Mouse (Mus musculus): Measurements from ENCODE around the gene Ankrd65. TPM values are rescaled to one million over a fixed set of nuclear protein-coding genes. Genes with fewer than 3 reads are reported as not detected.

The Ankrd65 gene
- total and polyA plus RNA-seq, 3 experiments: not detected

DNA sequence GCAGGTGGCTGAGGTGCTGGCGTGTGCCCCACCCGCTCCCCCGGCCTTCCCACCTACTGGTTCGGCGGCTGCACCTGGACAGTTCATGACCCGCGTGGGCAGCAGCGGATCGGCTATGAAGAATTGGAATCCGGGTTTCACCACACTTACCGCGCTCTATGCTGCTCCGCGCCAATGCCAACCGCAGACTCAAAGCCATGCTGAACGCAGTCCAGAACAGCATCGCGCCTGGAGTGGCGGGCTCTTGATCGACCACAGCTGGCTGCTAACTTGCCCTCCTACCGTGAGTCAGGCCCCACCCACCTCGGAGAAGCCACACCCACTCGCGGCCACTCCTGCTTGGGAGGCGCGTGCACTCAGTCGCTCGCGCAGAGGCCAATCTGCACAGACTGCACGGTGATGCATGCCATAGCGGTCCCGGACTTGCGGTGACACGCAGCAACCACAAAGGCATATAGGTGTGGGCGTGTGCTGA lies 15.9 kb upstream of the Ankrd65 start, which contains the start of gene Vwa1:
TSS of gene Vwa1 (minus strand) at position 419 of the 475 bp plus-strand sequence.
- peaks cover 21 to 45% of the 10 kb centered on the region in 2 experiments for H3K4me1 ChIP-seq (ENCODE audit: control insufficient read depth in 1 of 2, insufficient read depth in 2 of 2)
- H3K9ac ChIP-seq (ENCODE audit: insufficient read depth, low read depth): no peak within 1 kb of the TSS
- TF ChIP-seq NELFE (IDR thresholded peaks at IDR 0.05; ENCODE audit: low read depth, low read length) (no peak), CHD1 (IDR thresholded peaks at IDR 0.05; ENCODE audit: low read depth, low read length) (no peak), SIN3A (IDR thresholded peaks at IDR 0.05; ENCODE audit: low read length) (peak; percentile 43; the same call in 1 of the 2 replicates), ELF1 (IDR thresholded peaks at IDR 0.05; ENCODE audit: low read depth, low read length) (no peak), TCF12 (IDR thresholded peaks at IDR 0.05; ENCODE audit: low read depth, low read length) (peak; percentile 32; the same call in 1 of the 2 replicates), JUN (IDR thresholded peaks at IDR 0.05; ENCODE audit: insufficient read depth, low read depth, low read length) (no peak), POLR2AphosphoS2 (IDR thresholded peaks at IDR 0.05; ENCODE audit: low read depth, low read length) (no peak), IRF4 (IDR thresholded peaks at IDR 0.05; ENCODE audit: low read depth, low read length) (0 out of 2 replicates have a peak, but pooled peaks have one; percentile 15), E2F4 (IDR thresholded peaks at IDR 0.05; ENCODE audit: insufficient replicate concordance, low read depth, low read length) (no peak), ZC3H11A (IDR thresholded peaks at IDR 0.05; ENCODE audit: low read depth, low read length) (no peak), POLR2A (IDR thresholded peaks at IDR 0.05; ENCODE audit: low read depth, low read length) (peak; percentile 43; the same call in 1 of the 2 replicates), KAT2A (IDR thresholded peaks at IDR 0.05; ENCODE audit: insufficient replicate concordance, low read length) (no peak), ETS1 (conservative IDR thresholded peaks at IDR 0.05; ENCODE audit: low read depth, low read length) (no peak), MEF2A (IDR thresholded peaks at IDR 0.05; ENCODE audit: borderline replicate concordance, low read depth, low read length) (peak; percentile 6; the same call in 1 of the 2 replicates), SMC3 (IDR thresholded peaks at IDR 0.05; ENCODE audit: low read depth, low read length) (no peak), ZNF384 (IDR thresholded peaks at IDR 0.05; ENCODE audit: low read depth, low read length) (no peak), CTCF (conservative IDR thresholded peaks at IDR 0.05 in 1 of 2, IDR thresholded peaks at IDR 0.05 in 1 of 2; ENCODE audit: low read depth in 2 of 2, low read length in 2 of 2) (no peak), JUND (conservative IDR thresholded peaks at IDR 0.05; ENCODE audit: low read depth, low read length) (no peak), MAX (IDR thresholded peaks at IDR 0.05; ENCODE audit: low read length) (peak; percentile 71; the same call in 1 of the 2 replicates), TBP (conservative IDR thresholded peaks at IDR 0.05; ENCODE audit: low read depth, low read length) (no peak), MAFK (IDR thresholded peaks at IDR 0.05; ENCODE audit: insufficient replicate concordance, low read length) (no peak), GABPA (IDR thresholded peaks at IDR 0.05; ENCODE audit: insufficient replicate concordance, low read depth, low read length) (no peak), HCFC1 (IDR thresholded peaks at IDR 0.05; ENCODE audit: low read depth, low read length) (no peak), PAX5 (IDR thresholded peaks at IDR 0.05; ENCODE audit: low read length) (no peak), ZKSCAN1 (IDR thresholded peaks at IDR 0.05; ENCODE audit: borderline replicate concordance, low read depth, low read length) (no peak), CHD2 (IDR thresholded peaks at IDR 0.05; ENCODE audit: low read length) (no peak), USF2 (conservative IDR thresholded peaks at IDR 0.05; ENCODE audit: low read depth, low read length) (no peak), USF1 (IDR thresholded peaks at IDR 0.05; ENCODE audit: low read depth, low read length) (no peak), ZMIZ1 (IDR thresholded peaks at IDR 0.05; ENCODE audit: low read depth, low read length) (0 out of 2 replicates have a peak, but pooled peaks have one; percentile 46), EP300 (IDR thresholded peaks at IDR 0.05; ENCODE audit: low read length) (0 out of 2 replicates have a peak, but pooled peaks have one; percentile 12), MYC (IDR thresholded peaks at IDR 0.05; ENCODE audit: low read depth, low read length) (no peak), UBTF (IDR thresholded peaks at IDR 0.05; ENCODE audit: low read depth, low read length) (no peak), RCOR1 (conservative IDR thresholded peaks at IDR 0.05; ENCODE audit: low read depth, low read length) (no peak), RAD21 (IDR thresholded peaks at IDR 0.05; ENCODE audit: low read depth, low read length) (no peak), MXI1 (IDR thresholded peaks at IDR 0.05; ENCODE audit: low read depth, low read length) (peak; percentile 65), BHLHE40 (IDR thresholded peaks at IDR 0.05; ENCODE audit: low read depth, low read length) (peak; percentile 29; the same call in 1 of the 2 replicates), NRF1 (IDR thresholded peaks at IDR 0.05; ENCODE audit: low read depth, low read length) (peak; percentile 62; the same call in 1 of the 2 replicates), MAZ (IDR thresholded peaks at IDR 0.05; ENCODE audit: low read depth, low read length) (peak; percentile 35; the same call in 1 of the 2 replicates)
- dilution Hi-C loops (cut with MboI; ENCODE audit: extremely low pct_ligation_motif_present, extremely low pct_unique_long_range_greater_than_20kb, low sequenced_read_pairs) (no loop called here), in situ Hi-C loops (cut with MboI; ENCODE audit: low pct_ligation_motif_present, low pct_unique_long_range_greater_than_20kb, low sequenced_read_pairs) (no loop called here)
- peak within 1 kb of the TSS; percentile 79 for H3K4me2 ChIP-seq (ENCODE audit: insufficient read depth, low read depth, poor library complexity, severe bottlenecking)
- H3K36me3 ChIP-seq (replicated peaks in 1 of 2; ENCODE audit: control insufficient read depth in 1 of 2, insufficient read depth in 1 of 2, low read length in 1 of 2): no peaks in the 10 kb centered on the region
- peak; percentile 72 for DNase-seq (ENCODE audit: extremely low read depth)
- no peaks in the 10 kb centered on the region for H3K9me3 ChIP-seq (replicated peaks; ENCODE audit: low read length)
- H3K4me3 ChIP-seq (replicated peaks in 1 of 3; ENCODE audit: low read depth in 2 of 3, low read length in 2 of 3, poor library complexity in 1 of 3): peak within 1 kb of the TSS in 2 of 3 experiments; percentile 12 to 42
- no peak within 1 kb of the TSS for H3K27ac ChIP-seq (ENCODE audit: insufficient read depth, low read depth)
- no peaks in the 10 kb centered on the region for H3K79me2 ChIP-seq (replicated peaks; ENCODE audit: control insufficient read depth, extremely low read depth, insufficient read depth, poor library complexity, severe bottlenecking)
- H3K27me3 ChIP-seq (replicated peaks): peaks cover 45% of the 10 kb centered on the region
